Mouse (Mus musculus) hindbrain, embryonic 11.5 days (tissue): ENCODE results near the gene Ahnak. TPM values are rescaled to one million over a fixed set of nuclear protein-coding genes. Genes with fewer than 3 reads are reported as not detected.
"Not testable (repeated sequence)": the region's sequence is repeated elsewhere in the genome, so short reads cannot be mapped to it uniquely, and the experiment has no call there.

Experiments
- ATAC-seq: fragments of 200-750 bp; cut with Nextera tagmentation; 2 replicates; pipeline ENCODE4 v1.8.0; 2017; ENCODE audit warnings: mild to moderate bottlenecking, moderate TSS enrichment, moderate library complexity; ENCODE audit not compliant: low FRiP score
- DNase-seq: peaks from one replicate; pipeline ENCODE4 v3.0.0-alpha.2; 2015; ENCODE audit warnings: low spot score
- H3K27ac ChIP-seq: fragments of 300-500 bp; sonication (generic); 2 replicates; pipeline ENCODE4 v1.5.1; 2014; ENCODE audit warnings: mild to moderate bottlenecking, low read depth, low read length
- H3K27me3 ChIP-seq: fragments of 300-500 bp; sonication (generic); 2 replicates; pipeline ENCODE4 v1.6.1; 2014; ENCODE audit warnings: mild to moderate bottlenecking, low read length, moderate library complexity, mixed read lengths; ENCODE audit not compliant: control insufficient read depth, insufficient read depth
- H3K36me3 ChIP-seq: fragments of 300-500 bp; sonication (generic); 2 replicates; pipeline ENCODE4 v1.6.1; 2014; ENCODE audit warnings: mild to moderate bottlenecking, low read length, moderate library complexity, mixed read lengths; ENCODE audit not compliant: control insufficient read depth, insufficient read depth
- H3K4me1 ChIP-seq: fragments of 300-500 bp; sonication (generic); replicated peaks from 2 replicates; pipeline ENCODE4 v1.6.1; 2014; ENCODE audit warnings: low read length, mixed read lengths; ENCODE audit not compliant: control insufficient read depth, insufficient read depth
- H3K4me2 ChIP-seq: fragments of 300-500 bp; sonication (generic); replicated peaks from 2 replicates; pipeline ENCODE4 v1.6.1; 2014; ENCODE audit warnings: mild to moderate bottlenecking, low read depth, low read length
- H3K4me3 ChIP-seq: fragments of 300-500 bp; sonication (generic); 2 replicates; pipeline ENCODE4 v1.5.1; 2014; ENCODE audit warnings: low read depth, low read length
- H3K9ac ChIP-seq: fragments of 300-500 bp; sonication (generic); 2 replicates; pipeline ENCODE4 v1.6.1; 2014; ENCODE audit warnings: low read depth, low read length
- H3K9me3 ChIP-seq: fragments of 300-500 bp; sonication (generic); 2 replicates; pipeline ENCODE4 v1.6.1; 2016; ENCODE audit warnings: low read length; ENCODE audit not compliant: control insufficient read depth
- WGBS: fragments of 180-500 bp; shearing (Covaris S2); extraction: QIAGEN DNeasy Blood & Tissue Kit; methylation state at CpG from one replicate; pipeline ENCODE4 v1.1.7; 2014; 5-methylcytosine and 5-hydroxymethylcytosine counted together
- polyA plus RNA-seq: library from polyadenylated mRNA; unstranded; fragments of >200 nt; fragmentation: Nextera tagmentation; extraction: Ambion mirVana; gene quantifications from 2 replicates; pipeline ENCODE4 v1.2.1, GENCODE M21; 2014

The Ahnak gene
- polyA plus RNA-seq, 1 experiment from 2014 or later, result 14.1 TPM

DNA sequence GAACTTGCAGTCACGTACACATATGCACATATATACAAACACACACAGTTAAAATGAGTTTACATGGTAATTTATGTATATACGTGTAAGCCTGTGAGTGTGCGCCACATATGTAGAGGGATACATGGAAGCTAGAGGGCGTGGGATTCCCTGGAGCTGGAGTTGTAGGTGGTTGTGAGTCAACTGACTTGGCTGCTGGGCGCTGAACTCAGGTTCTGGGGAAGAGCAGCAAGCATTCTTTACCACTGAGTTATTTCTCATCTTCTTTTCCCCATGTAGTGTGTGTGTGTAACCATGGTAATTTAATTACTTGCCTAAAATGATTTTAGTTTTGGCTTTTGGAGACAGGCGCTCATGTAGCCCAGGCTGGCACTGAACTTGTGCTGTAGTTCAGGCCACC is 7.5 kb downstream of the Ahnak start:
- H3K9ac ChIP-seq, result no peak overlapping the region
- WGBS, result 93% methylated on average over 6 of the region's 6 CpGs

GRCm38 (mm10) chr19:8997546-8997945 is 8.5 kb downstream of the Ahnak start:
- 76% methylated on average over 4 of the region's 4 CpGs for WGBS
- Histone ChIP-seq H3K4me3 (no peak overlapping the region), H3K9ac (no peak overlapping the region), H3K27me3 (no peaks in the 10 kb centered on the region), H3K4me2 (no peak overlapping the region), H3K9me3 (no peaks in the 10 kb centered on the region), H3K4me1 (no peaks in the 10 kb centered on the region), H3K27ac (no peak overlapping the region), H3K36me3 (no peaks in the 10 kb centered on the region)
- no peak for DNase-seq
- ATAC-seq, result no peak

More for the DNA sequence above, 7.5 kb downstream of the Ahnak start:
- ATAC-seq, result no peak
- no peaks in the 10 kb centered on the region for H3K9me3 ChIP-seq
- no peak overlapping the region for H3K27ac ChIP-seq
- no peaks in the 10 kb centered on the region for H3K4me1 ChIP-seq
- no peak overlapping the region for H3K4me2 ChIP-seq
- H3K36me3 ChIP-seq, result no peaks in the 10 kb centered on the region
- H3K4me3 ChIP-seq, result no peak overlapping the region
- no peaks in the 10 kb centered on the region for H3K27me3 ChIP-seq
- DNase-seq, result no peak

- Histone ChIP-seq H3K4me3 (no peak overlapping the region), H3K4me1 (no peaks in the 10 kb centered on the region), H3K27ac (no peak overlapping the region), H3K9ac (no peak overlapping the region), H3K36me3 (no peaks in the 10 kb centered on the region), H3K27me3 (no peaks in the 10 kb centered on the region), H3K4me2 (no peak overlapping the region), H3K9me3 (no peaks in the 10 kb centered on the region)
- DNase-seq (no peak), ATAC-seq (no peak)
- WGBS, result 94% methylated on average over 6 of the region's 6 CpGs
Observed at GRCm38 (mm10) chr19:8998546-8998945, 9.5 kb downstream of the Ahnak start.

DNA sequence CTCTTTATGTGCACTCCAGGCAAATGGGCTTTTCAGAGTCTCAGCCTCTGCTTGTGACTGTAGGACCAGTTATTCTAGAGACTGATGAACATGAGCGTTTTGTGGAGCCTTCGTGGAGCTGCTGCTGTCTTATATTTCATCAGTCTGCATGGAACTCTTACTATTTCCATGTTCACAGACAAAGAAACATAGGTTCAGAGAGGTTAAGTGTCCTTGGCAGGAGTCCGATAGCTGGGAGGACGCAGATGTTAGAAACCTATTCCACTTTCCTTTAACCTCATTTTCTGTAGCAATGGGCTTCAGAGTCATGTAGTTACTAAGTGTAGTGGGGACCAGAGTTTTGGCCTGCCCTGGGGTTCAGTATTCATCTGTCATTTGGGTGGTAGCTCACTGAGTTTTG is 10.1 kb downstream of the Ahnak start:
- 96% methylated on average over 4 of the region's 4 CpGs for WGBS
- Histone ChIP-seq H3K36me3 (no peaks in the 10 kb centered on the region), H3K27me3 (no peaks in the 10 kb centered on the region)

GRCm38 (mm10) chr19:9006915-9007314 is 17.8 kb downstream of the Ahnak start:
- not testable (repeated sequence) for H3K4me2 ChIP-seq, H3K9ac ChIP-seq, H3K4me3 ChIP-seq, H3K36me3 ChIP-seq, ATAC-seq, DNase-seq, H3K27me3 ChIP-seq, H3K4me1 ChIP-seq, H3K27ac ChIP-seq, H3K9me3 ChIP-seq
- 95% methylated on average over 2 of the region's 2 CpGs for WGBS

More for the DNA sequence above, 10.1 kb downstream of the Ahnak start:
- Histone ChIP-seq H3K27ac (no peak overlapping the region), H3K4me2 (no peak overlapping the region), H3K4me3 (no peak overlapping the region), H3K9ac (no peak overlapping the region), H3K4me1 (no peaks in the 10 kb centered on the region), H3K9me3 (no peaks in the 10 kb centered on the region)
- ATAC-seq (no peak), DNase-seq (no peak)

GRCm38 (mm10) chr19:9019298-9019697 is 30.2 kb downstream of the Ahnak start:
- Histone ChIP-seq H3K27ac (no peak overlapping the region), H3K36me3 (no peaks in the 10 kb centered on the region), H3K9me3 (no peaks in the 10 kb centered on the region), H3K4me3 (no peak overlapping the region), H3K4me1 (no peaks in the 10 kb centered on the region), H3K4me2 (no peak overlapping the region), H3K9ac (no peak overlapping the region), H3K27me3 (no peaks in the 10 kb centered on the region)
- no peak for ATAC-seq
- 88% methylated on average over 3 of the region's 3 CpGs for WGBS
- DNase-seq, result no peak

DNA sequence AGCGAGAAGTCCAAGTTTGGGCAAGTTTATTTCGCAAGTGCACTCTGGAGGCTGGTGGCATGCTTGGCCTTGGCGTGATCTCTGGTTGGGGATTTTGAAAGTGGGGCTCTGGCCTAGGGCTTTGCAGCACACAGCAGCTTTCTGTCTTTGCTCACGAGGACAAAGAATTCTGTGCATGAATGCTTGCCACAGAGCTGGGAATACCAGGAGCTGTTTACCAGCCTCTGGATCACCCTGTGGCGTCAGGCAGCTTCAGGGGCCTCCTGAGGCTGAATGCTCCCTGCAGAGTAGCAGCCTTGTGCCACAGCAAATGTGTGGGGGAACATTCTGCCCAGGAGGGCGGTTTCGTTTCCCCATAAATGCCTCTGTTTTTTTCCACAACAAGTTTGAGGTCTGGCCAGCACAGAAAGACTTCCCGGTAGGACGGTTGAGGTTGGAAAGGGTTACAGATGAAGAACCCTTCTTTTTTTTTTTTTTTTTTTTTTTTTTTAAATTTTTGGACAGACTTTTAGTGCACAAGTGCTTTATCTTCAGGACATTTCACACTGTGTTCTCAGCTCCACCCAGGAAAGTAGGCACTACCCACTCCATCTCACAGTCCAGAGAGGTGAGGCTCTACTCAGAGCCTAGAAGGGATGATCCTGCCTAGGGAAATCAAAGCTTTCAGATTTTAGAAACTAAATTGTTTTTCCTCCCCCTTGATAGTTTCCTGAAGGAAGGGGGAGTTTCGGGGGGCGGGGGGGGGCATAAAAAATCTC is 34.1 kb downstream of the Ahnak start:
- no peak overlapping the region for H3K9ac ChIP-seq
- H3K4me2 ChIP-seq, result no peak overlapping the region
- H3K36me3 ChIP-seq, result no peaks in the 10 kb centered on the region
- no peaks in the 10 kb centered on the region for H3K27me3 ChIP-seq
- DNase-seq, result no peak
- H3K27ac ChIP-seq, result no peak overlapping the region
- H3K4me1 ChIP-seq, result no peaks in the 10 kb centered on the region
- no peak for ATAC-seq
- H3K9me3 ChIP-seq, result no peaks in the 10 kb centered on the region
- WGBS, result 54% methylated on average over 11 of the region's 11 CpGs
- no peak overlapping the region for H3K4me3 ChIP-seq

DNA sequence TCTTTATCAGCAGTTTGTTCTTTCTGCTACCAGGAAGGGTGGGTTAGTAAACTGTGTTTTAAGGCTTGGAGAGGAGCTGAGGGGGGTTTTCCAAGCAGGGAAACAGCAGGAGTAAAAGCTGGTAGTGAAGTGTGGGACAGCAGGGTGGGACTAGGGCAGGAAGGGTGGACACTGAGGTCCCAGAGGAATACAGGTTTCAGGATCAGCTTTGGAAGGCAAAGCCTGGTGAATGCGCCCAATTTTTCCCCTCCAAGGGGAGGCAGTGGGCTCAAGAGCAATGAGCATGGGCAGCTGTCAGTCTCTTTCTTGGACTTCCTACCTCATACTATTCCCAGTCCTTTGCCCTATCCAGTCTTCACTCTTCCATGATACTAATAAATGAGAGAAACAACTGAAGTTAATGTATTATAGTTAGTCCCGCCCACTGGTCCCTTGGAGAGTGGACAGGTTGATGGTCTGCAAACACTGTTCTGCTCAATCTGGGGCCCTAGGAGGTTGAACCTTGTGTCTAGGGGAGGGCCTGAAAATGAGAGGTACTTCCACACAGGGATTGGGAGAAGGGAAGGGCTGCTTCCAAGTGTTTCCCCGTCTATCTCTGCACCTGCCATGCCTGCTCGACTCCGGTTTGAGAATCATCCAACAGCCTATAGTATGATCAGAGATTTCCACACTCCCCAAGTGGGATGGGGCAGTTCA is 36.6 kb downstream of the Ahnak start:
- H3K27me3 ChIP-seq, result no peaks in the 10 kb centered on the region
- no peaks in the 10 kb centered on the region for H3K9me3 ChIP-seq
- H3K36me3 ChIP-seq, result no peaks in the 10 kb centered on the region
- no peak overlapping the region for H3K9ac ChIP-seq
- H3K27ac ChIP-seq, result no peak overlapping the region
- DNase-seq (no peak), ATAC-seq (no peak)
- H3K4me2 ChIP-seq, result no peak overlapping the region
- H3K4me3 ChIP-seq, result no peak overlapping the region
- 90% methylated on average over 5 of the region's 5 CpGs for WGBS
- H3K4me1 ChIP-seq, result no peaks in the 10 kb centered on the region

GRCm38 (mm10) chr19:9026634-9027033 is 37.5 kb downstream of the Ahnak start:
- Histone ChIP-seq H3K4me3 (no peak overlapping the region), H3K36me3 (no peaks in the 10 kb centered on the region)
- ATAC-seq, result no peak

More at GRCm38 (mm10) chr19:9026634-9027033, 37.5 kb downstream of the Ahnak start:
- Histone ChIP-seq H3K4me1 (no peaks in the 10 kb centered on the region), H3K9ac (no peak overlapping the region), H3K27me3 (no peaks in the 10 kb centered on the region), H3K4me2 (no peak overlapping the region), H3K27ac (no peak overlapping the region), H3K9me3 (no peaks in the 10 kb centered on the region)
- no peak for DNase-seq
- 86% methylated on average over 4 of the region's 4 CpGs for WGBS
